Mouse (Mus musculus) gastrocnemius, adult 18-20 months (tissue): ENCODE measurements around the gene Ms4a6b. TPM values are rescaled to one million over a fixed set of nuclear protein-coding genes. Genes with fewer than 3 reads are reported as not detected.
"Not testable (repeated sequence)": the region's sequence is repeated elsewhere in the genome, so short reads cannot be mapped to it uniquely, and the experiment has no call there.

Source experiments
- DNase-seq: peaks from one replicate; pipeline ENCODE4 v3.0.0; 2021; ENCODE audit warnings: low spot score
- long read RNA-seq, 2 experiments: library from polyadenylated mRNA; stranded (forward); transcript quantifications; one replicate each; pipeline ENCODE4 v2.0.0; 2021
- total RNA-seq, 2 experiments: library from RNA; stranded (reverse); gene quantifications; 2 replicates each; pipeline ENCODE4 v1.2.3; 2021

The Ms4a6b gene
- 1 to 10 TPM; 1.7 to 3.0 TPM for total RNA-seq
- long read RNA-seq, experiment 1, result 0 reads
- long read RNA-seq, experiment 2, result 0 reads

- no peak for DNase-seq
Measured at GRCm38 (mm10) chr19:11516246-11516645, at the start of gene Ms4a6b. TSS of gene Ms4a6b (plus strand) at chr19:11516512.

- DNase-seq, result peak; percentile 5
Measured at GRCm38 (mm10) chr19:11468361-11468760, 48.0 kb upstream of the Ms4a6b start.

- DNase-seq, result not testable (repeated sequence)
Measured at GRCm38 (mm10) chr19:11469215-11469614, 47.1 kb upstream of the Ms4a6b start, which contains the start of gene Ms4a6c. TSS of gene Ms4a6c (plus strand) at chr19:11469366.

GRCm38 (mm10) chr19:11479714-11480113 lies 36.6 kb upstream of the Ms4a6b start:
- no peak for DNase-seq

GRCm38 (mm10) chr19:11482684-11483083 lies 33.6 kb upstream of the Ms4a6b start:
- no peak for DNase-seq

GRCm38 (mm10) chr19:11483941-11484340 lies 32.4 kb upstream of the Ms4a6b start:
- no peak for DNase-seq

GRCm38 (mm10) chr19:11484388-11484787 lies 31.9 kb upstream of the Ms4a6b start:
- no peak for DNase-seq

- DNase-seq, result no peak
Measured at GRCm38 (mm10) chr19:11485266-11485665, 31.0 kb upstream of the Ms4a6b start.

- no peak for DNase-seq
Measured at GRCm38 (mm10) chr19:11485746-11486145, 30.6 kb upstream of the Ms4a6b start, which contains the start of gene Gm8369. TSS of gene Gm8369 (plus strand) at chr19:11485938.

GRCm38 (mm10) chr19:11486599-11486998 lies 29.7 kb upstream of the Ms4a6b start:
- DNase-seq, result no peak

GRCm38 (mm10) chr19:11491406-11492189 lies 24.7 kb upstream of the Ms4a6b start:
- no peak for DNase-seq

GRCm38 (mm10) chr19:11492671-11493070 lies 23.6 kb upstream of the Ms4a6b start:
- DNase-seq, result no peak

GRCm38 (mm10) chr19:11494519-11494918 lies 21.8 kb upstream of the Ms4a6b start:
- no peak for DNase-seq

- no peak for DNase-seq
Measured at GRCm38 (mm10) chr19:11496361-11496760, 20.0 kb upstream of the Ms4a6b start.

- DNase-seq, result not testable (repeated sequence)
Measured at GRCm38 (mm10) chr19:11497300-11497699, 19.0 kb upstream of the Ms4a6b start.

GRCm38 (mm10) chr19:11500796-11501195 lies 15.5 kb upstream of the Ms4a6b start:
- no peak for DNase-seq

GRCm38 (mm10) chr19:11501326-11501725 lies 15.0 kb upstream of the Ms4a6b start:
- DNase-seq, result no peak

- DNase-seq, result no peak
Measured at GRCm38 (mm10) chr19:11504857-11505256, 11.5 kb upstream of the Ms4a6b start.

- DNase-seq, result no peak
Measured at GRCm38 (mm10) chr19:11513458-11513857, 2.9 kb upstream of the Ms4a6b start.

GRCm38 (mm10) chr19:11516845-11517244 lies 533 bp downstream of the Ms4a6b start:
- DNase-seq, result no peak

GRCm38 (mm10) chr19:11517373-11517772 lies 1.1 kb downstream of the Ms4a6b start:
- DNase-seq, result peak; percentile 20

- not testable (repeated sequence) for DNase-seq
Measured at GRCm38 (mm10) chr19:11518356-11518755, 2.0 kb downstream of the Ms4a6b start.

- no peak for DNase-seq
Measured at GRCm38 (mm10) chr19:11520146-11520545, 3.8 kb downstream of the Ms4a6b start.
